Mouse (Mus musculus) kidney, adult 2 months (tissue): ENCODE data around the gene Gm5475. TPM values are rescaled to one million over a fixed set of nuclear protein-coding genes. Genes with fewer than 3 reads are reported as not detected.
"Not testable (repeated sequence)": the region's sequence is repeated elsewhere in the genome, so short reads cannot be mapped to it uniquely, and the experiment has no call there.

ENCODE experiments used
- DNase-seq: peaks from one replicate; pipeline ENCODE4 v3.0.0; 2021
- H3K27ac ChIP-seq: fragments of 200-500 bp; 2 replicates; pipeline ENCODE4 v1.5.1; 2012; ENCODE audit warnings: low read depth, low read length, control low read depth, inconsistent platforms; ENCODE audit not compliant: insufficient read depth
- H3K27me3 ChIP-seq: fragments of 200-500 bp; replicated peaks from 2 replicates; pipeline ENCODE4 v1.6.1; 2012; ENCODE audit warnings: mild to moderate bottlenecking, moderate library complexity, low read length, inconsistent platforms; ENCODE audit not compliant: control insufficient read depth, insufficient read depth
- H3K36me3 ChIP-seq: fragments of 200-500 bp; 2 replicates; pipeline ENCODE4 v1.6.1; 2012; ENCODE audit warnings: mild to moderate bottlenecking, moderate library complexity, low read length, inconsistent platforms; ENCODE audit not compliant: control insufficient read depth, insufficient read depth
- H3K4me1 ChIP-seq: fragments of 200-500 bp; 2 replicates; pipeline ENCODE4 v1.6.1; 2011; ENCODE audit warnings: low read length; ENCODE audit not compliant: control insufficient read depth, insufficient read depth
- H3K4me3 ChIP-seq: fragments of 200-500 bp; 2 replicates; pipeline ENCODE4 v1.5.1; 2011; ENCODE audit warnings: mild to moderate bottlenecking, low read depth, low read length, control low read depth; ENCODE audit not compliant: insufficient read depth
- CTCF ChIP-seq: fragments of 200-500 bp; conservative IDR thresholded peaks from 2 replicates; pipeline ENCODE4 v1.5.1; 2011; ENCODE audit warnings: low read depth, mild to moderate bottlenecking, control low read depth, low read length, moderate library complexity, mixed read lengths; ENCODE audit not compliant: insufficient read depth, insufficient read length
- POLR2A ChIP-seq: fragments of 200-500 bp; IDR thresholded peaks from one replicate; pipeline ENCODE4 v1.6.1; 2011; ENCODE audit warnings: low read depth, low read length, control low read depth
- WGBS: fragments of 180-500 bp; shearing (Covaris S2); methylation state at CpG from one replicate; pipeline ENCODE4 v1.1.7; 2018; 5-methylcytosine and 5-hydroxymethylcytosine counted together
- polyA plus RNA-seq: library from polyadenylated mRNA; depleted of rRNA; stranded (reverse); fragments of >200 nt; gene quantifications from 2 replicates; pipeline ENCODE4 v1.2.3, GENCODE M21; 2012; rRNA removed

The Gm5475 gene
- polyA plus RNA-seq: 1.2 TPM in 2 replicates

GRCm38 (mm10) chr15:100421758-100422197, at the start of gene Gm5475:
Gene Gm5475, plus strand, starts transcription at chr15:100422147.
- peak within 1 kb of the TSS; percentile 64 for H3K4me3 ChIP-seq
- DNase-seq: peak; percentile 93
- WGBS: 20% methylated on average over 3 of the region's 3 CpGs
- H3K4me1 ChIP-seq: peaks cover 35% of the 10 kb centered on the region
- not testable (repeated sequence) for H3K27me3 ChIP-seq, H3K36me3 ChIP-seq
- H3K27ac ChIP-seq: peak within 1 kb of the TSS; percentile 69

DNA sequence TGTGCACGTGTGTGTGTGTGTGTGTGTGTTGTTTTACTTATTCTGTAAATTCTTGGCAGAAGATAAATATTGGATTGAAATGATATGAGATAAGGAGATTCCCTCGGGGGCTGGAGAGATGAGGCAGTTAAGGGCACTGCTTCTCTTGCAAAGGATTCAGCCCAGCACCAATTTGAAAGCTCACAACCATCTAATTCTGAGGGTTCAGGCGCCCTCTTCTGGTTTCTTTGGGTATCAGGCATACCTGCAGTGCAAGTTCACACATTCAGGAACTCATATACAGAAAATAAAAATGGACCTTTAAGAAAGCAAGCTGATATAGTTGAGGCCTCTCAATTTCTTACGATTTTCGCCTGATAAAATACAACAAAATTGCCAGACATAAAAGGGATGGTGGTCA, 46.9 kb upstream of the Gm5475 start:
- Histone ChIP-seq H3K27ac (no peak overlapping the region), H3K36me3 (no peaks in the 10 kb centered on the region), H3K4me3 (no peak overlapping the region), H3K27me3 (no peaks in the 10 kb centered on the region), H3K4me1 (no peaks in the 10 kb centered on the region)
- 35% methylated on average over 5 of the region's 5 CpGs for WGBS
- peak; percentile 82 for DNase-seq
- TF ChIP-seq POLR2A (no peak), CTCF (peak; percentile 55)

DNA sequence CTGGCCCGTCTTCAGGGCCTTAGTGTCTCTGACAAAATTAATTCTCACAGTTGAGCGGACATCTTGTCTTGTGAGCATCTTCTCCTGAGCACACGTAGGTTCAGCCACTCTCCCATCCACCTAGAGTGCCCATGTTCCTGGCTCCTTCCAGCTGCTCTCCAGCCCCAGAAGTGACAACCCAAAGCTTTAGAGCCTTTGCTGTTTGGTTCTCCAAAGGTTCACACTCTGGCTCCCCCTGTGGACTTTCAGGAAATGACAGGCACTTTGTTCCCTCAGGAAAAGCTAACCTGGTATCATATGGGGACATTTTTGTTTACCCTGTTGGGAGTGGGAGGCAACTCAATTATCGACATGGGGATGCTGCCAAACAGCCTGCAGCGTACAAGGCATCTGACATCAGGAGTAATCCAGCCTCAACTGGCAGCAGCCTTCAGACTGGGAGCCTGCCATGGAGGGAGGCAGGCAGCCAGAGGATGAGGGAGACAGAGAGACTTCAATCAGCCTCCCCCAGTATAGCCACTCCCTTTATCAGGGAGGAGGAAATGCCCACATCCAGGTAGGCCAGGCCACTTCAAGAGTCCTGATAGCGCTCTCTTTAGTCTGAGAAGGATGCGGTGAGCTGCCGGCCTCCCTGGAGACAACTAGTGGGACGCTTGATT, 44.0 kb upstream of the Gm5475 start:
- TF ChIP-seq CTCF: 0 out of 2 replicates have a peak, but pooled peaks have one; percentile 4
- H3K36me3 ChIP-seq, H3K4me1 ChIP-seq, H3K4me3 ChIP-seq, DNase-seq, H3K27me3 ChIP-seq, H3K27ac ChIP-seq: not testable (repeated sequence)
- 47% methylated on average over 4 of the region's 9 CpGs for WGBS

GRCm38 (mm10) chr15:100379658-100380057, 42.3 kb upstream of the Gm5475 start:
- 82% methylated on average over 8 of the region's 8 CpGs for WGBS
- TF ChIP-seq CTCF: no peak
- no peak for TF ChIP-seq POLR2A
- DNase-seq: no peak

DNA sequence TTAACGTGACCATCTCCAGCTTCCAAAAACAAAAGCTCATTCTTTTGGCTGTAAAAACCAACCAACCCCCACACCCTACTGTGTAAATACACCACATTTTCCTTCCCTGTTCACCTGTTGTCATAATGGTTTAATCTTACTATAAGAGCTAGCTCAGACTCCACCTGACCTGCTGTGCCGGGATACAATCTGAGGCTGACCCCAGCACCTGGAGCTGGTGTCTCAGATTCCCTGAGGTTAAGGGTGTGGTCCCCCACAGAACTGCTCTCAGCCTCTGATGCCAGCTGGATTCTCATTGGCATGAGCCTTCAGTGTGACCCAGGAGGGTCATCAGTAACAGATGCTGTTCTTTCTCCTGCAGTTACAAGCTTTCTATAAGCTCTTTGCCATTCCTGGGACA, 41.8 kb upstream of the Gm5475 start:
- TF ChIP-seq CTCF (no peak), POLR2A (no peak)
- H3K4me3 ChIP-seq: no peak overlapping the region
- no peak for DNase-seq
- no peaks in the 10 kb centered on the region for H3K4me1 ChIP-seq
- H3K36me3 ChIP-seq: no peaks in the 10 kb centered on the region
- H3K27ac ChIP-seq: no peak overlapping the region
- no peaks in the 10 kb centered on the region for H3K27me3 ChIP-seq
- WGBS: 59% methylated on average over 2 of the region's 2 CpGs

More at GRCm38 (mm10) chr15:100379658-100380057, 42.3 kb upstream of the Gm5475 start:
- Histone ChIP-seq H3K36me3 (no peaks in the 10 kb centered on the region), H3K27ac (no peak overlapping the region), H3K4me3 (no peak overlapping the region), H3K27me3 (no peaks in the 10 kb centered on the region), H3K4me1 (no peaks in the 10 kb centered on the region)

GRCm38 (mm10) chr15:100385705-100386104, 36.2 kb upstream of the Gm5475 start:
- WGBS: 77% methylated on average over 9 of the region's 9 CpGs
- peaks cover 16% of the 10 kb centered on the region for H3K4me1 ChIP-seq
- no peaks in the 10 kb centered on the region for H3K36me3 ChIP-seq
- H3K27ac ChIP-seq: no peak overlapping the region
- peak; percentile 47 for DNase-seq
- no peak overlapping the region for H3K4me3 ChIP-seq
- no peaks in the 10 kb centered on the region for H3K27me3 ChIP-seq
- TF ChIP-seq CTCF: no peak
- TF ChIP-seq POLR2A: no peak

DNA sequence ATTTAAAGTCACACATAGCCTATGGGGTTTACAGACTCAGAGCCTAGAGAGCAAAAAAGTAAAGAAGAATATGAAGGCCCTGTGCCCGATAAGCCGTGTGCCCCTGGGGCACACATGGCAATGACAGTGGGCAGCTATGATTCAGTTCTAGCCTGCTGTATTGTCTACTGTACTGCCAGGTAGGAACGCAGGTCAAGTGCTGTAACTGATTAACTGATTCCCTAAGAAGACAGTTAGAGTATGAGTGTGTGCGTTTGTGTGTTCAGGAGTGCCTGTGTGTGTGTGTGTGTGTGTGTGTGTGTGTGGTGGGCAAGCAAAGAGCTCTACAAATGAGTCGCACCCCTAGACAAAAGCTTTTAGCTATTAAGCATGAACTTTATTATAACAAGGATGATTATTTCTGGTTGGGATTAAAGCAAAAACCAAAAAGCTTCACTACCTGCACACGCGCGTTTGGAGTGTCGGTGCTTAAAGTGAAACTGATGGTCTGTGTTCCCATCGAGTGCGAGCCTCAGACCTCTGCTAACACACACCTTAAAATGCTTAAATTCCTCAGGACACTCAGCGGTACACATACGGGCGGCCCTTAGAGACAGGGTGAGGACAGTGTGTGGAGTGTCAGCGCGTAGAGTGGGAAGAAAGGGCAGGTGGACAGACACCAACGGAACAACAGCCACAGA, 34.3 kb upstream of the Gm5475 start:
- peaks cover 16% of the 10 kb centered on the region for H3K4me1 ChIP-seq
- H3K4me3 ChIP-seq: no peak overlapping the region
- no peaks in the 10 kb centered on the region for H3K36me3 ChIP-seq
- peak; percentile 57 for DNase-seq
- WGBS: 62% methylated on average over 17 of the region's 17 CpGs
- TF ChIP-seq POLR2A (no peak), CTCF (no peak)
- H3K27ac ChIP-seq: no peak overlapping the region
- no peaks in the 10 kb centered on the region for H3K27me3 ChIP-seq

DNA sequence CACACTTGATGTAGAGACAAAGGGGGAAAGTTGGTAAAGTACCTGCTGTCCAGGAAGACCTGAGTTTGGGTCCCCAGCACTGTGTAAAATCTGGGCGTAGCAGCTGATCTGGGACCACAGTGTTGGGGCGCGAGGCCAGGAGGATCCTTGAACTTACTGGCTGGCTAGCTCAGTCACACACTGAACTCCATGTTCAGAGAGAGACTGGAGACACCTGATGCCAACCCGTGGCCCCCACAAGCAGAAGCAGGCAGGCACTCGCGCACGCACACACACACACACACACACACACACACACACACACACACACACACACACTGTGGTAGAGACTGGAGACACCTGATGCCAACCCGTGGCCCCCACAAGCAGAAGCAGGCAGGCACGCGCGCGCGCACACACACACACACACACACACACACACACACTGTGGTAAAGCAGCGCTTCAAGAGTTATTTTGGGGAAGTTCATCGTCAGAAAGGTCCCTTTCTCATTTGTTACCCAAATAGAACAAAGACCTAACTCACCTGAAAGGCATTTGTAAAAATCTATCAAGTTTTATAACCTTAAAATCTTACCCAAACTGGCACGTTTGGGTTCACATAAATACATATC, 33.6 kb upstream of the Gm5475 start:
- TF ChIP-seq CTCF (no peak), POLR2A (no peak)
- no peak overlapping the region for H3K4me3 ChIP-seq
- H3K36me3 ChIP-seq: no peaks in the 10 kb centered on the region
- no peaks in the 10 kb centered on the region for H3K27me3 ChIP-seq
- WGBS: 74% methylated on average over 16 of the region's 16 CpGs
- no peak for DNase-seq
- H3K27ac ChIP-seq: no peak overlapping the region
- H3K4me1 ChIP-seq: peaks cover 16% of the 10 kb centered on the region
